In the genomic region with DNA sequence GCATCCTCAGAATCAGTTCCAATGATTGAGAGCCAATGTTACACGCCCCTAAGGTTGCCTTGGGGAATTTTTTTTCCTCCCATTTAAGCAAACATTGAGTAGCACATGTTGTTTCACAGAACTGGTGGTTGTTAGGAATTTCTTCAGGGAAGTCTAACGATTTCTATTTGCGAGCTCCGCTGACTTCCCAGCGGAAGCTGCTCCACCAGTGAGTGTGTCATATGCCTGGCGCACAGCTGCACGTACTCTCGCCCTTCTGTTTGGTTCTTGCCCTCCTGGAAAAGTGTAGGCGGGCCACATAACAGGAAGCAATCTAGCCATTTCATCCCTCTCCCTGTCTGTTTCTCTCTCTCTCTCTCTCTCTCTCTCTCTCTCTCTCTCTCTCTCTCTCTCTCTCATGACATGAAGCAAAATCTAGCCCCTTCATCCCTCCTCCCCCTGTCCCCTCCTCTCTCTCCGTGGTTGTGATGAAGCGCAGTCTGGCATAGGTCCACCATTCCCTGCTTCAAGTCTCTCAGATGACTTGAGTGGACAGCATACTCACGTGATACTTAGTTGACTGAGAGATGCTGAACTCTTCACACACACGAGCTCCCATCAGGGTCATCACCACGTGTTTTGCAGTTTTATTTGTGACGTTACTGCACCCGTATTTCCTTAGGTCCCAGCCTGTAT, we compare ENCODE assay signal across 9 mouse cellular contexts. TPM values are rescaled to one million over a fixed set of nuclear protein-coding genes. Genes with fewer than 3 reads are reported as not detected.
DNase-seq lines count a peak whose midpoint lies in the region; ATAC-seq lines count a peak whose summit lies in the region.
"Had no signal": no experiment of that assay in that cellular context is flagged by ENCODE, and none has a peak within 500 bp of the region (broad histone marks: within the 10 kb centered on the region; RNA-seq: fewer than 3 reads in every experiment).

No protein-coding gene starts in this region.

- WGBS in kidney, embryonic 16.5 days: 65% methylated on average over 16 of the region's 16 CpGs
- WGBS in limb, embryonic 12.5 days: 47% methylated on average over 16 of the region's 16 CpGs

- H3K27ac ChIP-seq in kidney, embryonic 16.5 days (ENCODE audit: low read length): no peak overlapping the region
- peak overlapping the region; percentile 45; the same call in 1 of the 2 replicates for H3K27ac ChIP-seq in limb, embryonic 12.5 days

- DNase-seq in kidney, adult 18-20 months: no peak
- DNase-seq in MN1 (ENCODE audit: low spot score) (peak; percentile 73), R1 (ENCODE audit: low read depth, low spot score) (peak; percentile 28)
- DNase-seq in spleen, postnatal 36 days (ENCODE audit: low spot score in 2 of 2): no peak
- no peak for DNase-seq in spleen, adult 12 weeks (ENCODE audit: low spot score)
- DNase-seq: adrenal gland, postnatal 25 days; heart, postnatal 10 days had no signal

- no peak for ATAC-seq in kidney, embryonic 16.5 days (ENCODE audit: low FRiP score, low TSS enrichment)
- ATAC-seq in limb, embryonic 12.5 days (ENCODE audit: insufficient number of reproducible peaks, insufficient read depth, low FRiP score, low TSS enrichment, low read depth): no peak; the same call in 1 of the 2 replicates

- H3K27me3 ChIP-seq in kidney, embryonic 16.5 days (ENCODE audit: insufficient read depth, low read length): no peaks in the 10 kb centered on the region
- no peaks in the 10 kb centered on the region for H3K27me3 ChIP-seq in limb, embryonic 12.5 days

- no peaks in the 10 kb centered on the region; the same call in 1 of the 2 replicates for H3K9me3 ChIP-seq in kidney, embryonic 16.5 days (ENCODE audit: low read length)
- peaks cover 9% of the 10 kb centered on the region; the same call in 1 of the 2 replicates for H3K9me3 ChIP-seq in limb, embryonic 12.5 days

- H3K4me1 ChIP-seq in kidney, embryonic 16.5 days (ENCODE audit: insufficient read depth, low read length): no peaks in the 10 kb centered on the region
- peaks cover 13% of the 10 kb centered on the region for H3K4me1 ChIP-seq in limb, embryonic 12.5 days (replicated peaks)

- 0 out of 2 replicates have a peak overlapping the region, but pooled peaks have one; percentile 7 for H3K4me2 ChIP-seq in kidney, embryonic 16.5 days (replicated peaks; ENCODE audit: low read depth, low read length)
- H3K4me2 ChIP-seq in limb, embryonic 12.5 days: peak overlapping the region; percentile 50

- no peak overlapping the region for H3K4me3 ChIP-seq in kidney, embryonic 16.5 days (ENCODE audit: low read length)
- H3K4me3 ChIP-seq in limb, embryonic 12.5 days (replicated peaks): peak overlapping the region; percentile 26

- H3K9ac ChIP-seq in kidney, embryonic 16.5 days (replicated peaks; ENCODE audit: low read length): no peak overlapping the region
- no peak overlapping the region; the same call in 1 of the 2 replicates for H3K9ac ChIP-seq in limb, embryonic 12.5 days (replicated peaks)

- H3K36me3 ChIP-seq in kidney, embryonic 16.5 days (ENCODE audit: insufficient read depth, low read length): no peaks in the 10 kb centered on the region
- H3K36me3 ChIP-seq in limb, embryonic 12.5 days: no peaks in the 10 kb centered on the region

RNA-seq across cellular contexts. Expression of gene 2310009B15Rik, which starts 19.9 kb away (rescaled TPM):
- 38.7 and 39.0 TPM in 2 replicates for polyA plus RNA-seq in kidney, embryonic 16.5 days (2015; fragmentation: Nextera tagmentation; extraction: Ambion mirVana)
- polyA plus RNA-seq in limb, embryonic 12.5 days (2016; fragmentation: Nextera tagmentation; extraction: Ambion mirVana): 55.2 and 65.0 TPM in 2 replicates

RNA-seq across cellular contexts. Expression of gene Lhx9, which starts 28.1 kb away (rescaled TPM):
- polyA plus RNA-seq in kidney, embryonic 16.5 days (2015; fragmentation: Nextera tagmentation; extraction: Ambion mirVana): 0.18 and 0.32 TPM in 2 replicates
- 103 and 104 TPM in 2 replicates for polyA plus RNA-seq in limb, embryonic 12.5 days (2016; fragmentation: Nextera tagmentation; extraction: Ambion mirVana)

Comparison
In these comparisons a context has a peak if more than half of its experiments do, and no peak if none do; other contexts are left out.
1. DNase-seq: peak in MN1 (single experiment) and R1 (single experiment); none in kidney, adult 18-20 months (single experiment), spleen, postnatal 36 days (0 of 2) and spleen, adult 12 weeks (single experiment).
2. RNA of gene Lhx9, which starts 28.1 kb away (polyA plus RNA-seq): 103 to 104 TPM in limb, embryonic 12.5 days; 0.18 to 0.32 TPM in kidney, embryonic 16.5 days; every median in the first group is over 10 times any median in the second.